Mouse (Mus musculus): ENCODE data around the gene Cryba4. TPM values are rescaled to one million over a fixed set of nuclear protein-coding genes. Genes with fewer than 3 reads are reported as not detected.
A peak's percentile ranks its signal among the peaks of the same experiment; 100 is the strongest.

The Cryba4 gene
- total and polyA plus RNA-seq, 2 experiments = 0.17 to 0.37 TPM

DNA sequence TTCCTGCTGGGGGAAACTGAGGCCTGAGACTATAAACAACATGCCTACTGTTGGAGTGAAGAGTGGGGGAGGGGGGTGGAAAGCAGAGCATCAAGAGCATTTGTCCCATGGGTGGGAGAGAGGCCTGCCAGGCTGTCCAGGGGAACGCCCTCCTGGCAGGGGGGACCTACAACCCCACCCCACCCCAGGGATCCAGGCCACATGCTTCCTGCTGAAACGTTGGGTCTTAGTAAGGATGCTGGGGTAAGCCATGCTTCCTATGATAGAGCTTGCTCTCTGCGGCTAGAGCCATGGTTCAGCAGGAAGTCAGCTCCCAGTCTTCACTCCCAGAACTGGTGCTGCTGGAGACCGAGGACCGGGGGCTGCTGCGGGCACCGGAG is 31.9 kb upstream of the Cryba4 start:
- no peaks in the 10 kb centered on the region for H3K36me3 ChIP-seq (ENCODE audit: control insufficient read depth, insufficient read depth, low read length)
- H3K9ac ChIP-seq (ENCODE audit: low read depth, low read length) = no peak overlapping the region
- DNase-seq (ENCODE audit: extremely low read depth, low read depth, low spot score) = no peak
- H3K27ac ChIP-seq (replicated peaks; ENCODE audit: insufficient read depth, low read depth, low read length) = peak overlapping the region; percentile 61
- 71% methylated on average over 7 of the region's 7 CpGs for WGBS
- H3K27me3 ChIP-seq (ENCODE audit: control insufficient read depth, insufficient read depth, low read length) = no peaks in the 10 kb centered on the region
- H3K4me3 ChIP-seq (ENCODE audit: insufficient read depth, low read depth, low read length) = no peak overlapping the region
- no peak for TF ChIP-seq CTCF (IDR thresholded peaks at IDR 0.05; ENCODE audit: low read depth, low read length)
- no peak for TF ChIP-seq POLR2A (IDR thresholded peaks at IDR 0.05; ENCODE audit: extremely low read depth, insufficient read depth, low read length)
- H3K4me1 ChIP-seq (ENCODE audit: control insufficient read depth, insufficient read depth, low read length) = peaks cover 35% of the 10 kb centered on the region
- H3K79me2 ChIP-seq (ENCODE audit: control insufficient read depth, insufficient read depth, low read length) = peaks cover 46% of the 10 kb centered on the region; the same call in 1 of the 2 replicates

DNA sequence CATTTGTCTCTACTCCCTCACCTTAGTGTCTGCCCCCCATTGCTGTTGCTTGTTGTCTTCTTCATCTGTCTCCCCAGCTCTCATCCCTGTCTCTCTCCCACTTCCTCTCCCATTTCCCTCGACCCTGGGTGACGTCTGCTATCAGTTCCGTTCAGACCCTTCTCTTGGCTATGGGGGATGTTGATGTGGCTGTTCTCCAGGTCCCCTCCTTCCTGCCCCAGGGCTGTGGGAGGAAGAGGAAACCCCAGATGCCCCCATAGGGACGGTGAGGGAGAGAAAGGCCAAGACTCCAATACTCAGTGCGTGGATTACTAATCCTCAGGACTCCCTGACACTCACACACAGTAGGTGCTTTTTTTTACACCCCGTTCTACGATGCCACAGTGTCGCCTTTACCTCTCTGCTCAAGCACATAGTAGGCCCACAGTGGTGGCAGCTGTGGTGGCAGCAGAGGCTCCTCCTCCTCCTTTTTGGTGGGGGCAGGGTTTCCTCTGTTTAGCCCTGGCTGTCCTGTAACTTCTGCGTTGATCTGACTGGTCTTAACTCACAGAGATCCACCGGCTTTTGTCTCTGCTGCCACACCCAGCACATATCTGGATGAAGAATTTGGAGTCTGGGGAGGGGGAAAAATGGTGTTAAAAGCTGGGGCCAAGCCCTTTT is 31.4 kb upstream of the Cryba4 start:
- H3K36me3 ChIP-seq (ENCODE audit: control insufficient read depth, insufficient read depth, low read length) = no peaks in the 10 kb centered on the region
- peaks cover 39% of the 10 kb centered on the region for H3K4me1 ChIP-seq (ENCODE audit: control insufficient read depth, insufficient read depth, low read length)
- no peaks in the 10 kb centered on the region for H3K27me3 ChIP-seq (ENCODE audit: control insufficient read depth, insufficient read depth, low read length)
- no peak for TF ChIP-seq POLR2A (IDR thresholded peaks at IDR 0.05; ENCODE audit: extremely low read depth, insufficient read depth, low read length)
- TF ChIP-seq CTCF (IDR thresholded peaks at IDR 0.05; ENCODE audit: low read depth, low read length) = no peak
- no peak overlapping the region for H3K9ac ChIP-seq (ENCODE audit: low read depth, low read length)
- H3K4me3 ChIP-seq (ENCODE audit: insufficient read depth, low read depth, low read length) = no peak overlapping the region
- WGBS = 63% methylated on average over 10 of the region's 10 CpGs
- H3K27ac ChIP-seq (replicated peaks; ENCODE audit: insufficient read depth, low read depth, low read length) = peak overlapping the region; percentile 61
- H3K79me2 ChIP-seq (ENCODE audit: control insufficient read depth, insufficient read depth, low read length) = peaks cover 46% of the 10 kb centered on the region; the same call in 1 of the 2 replicates
- peak; percentile 29 for DNase-seq (ENCODE audit: extremely low read depth, low read depth, low spot score)

DNA sequence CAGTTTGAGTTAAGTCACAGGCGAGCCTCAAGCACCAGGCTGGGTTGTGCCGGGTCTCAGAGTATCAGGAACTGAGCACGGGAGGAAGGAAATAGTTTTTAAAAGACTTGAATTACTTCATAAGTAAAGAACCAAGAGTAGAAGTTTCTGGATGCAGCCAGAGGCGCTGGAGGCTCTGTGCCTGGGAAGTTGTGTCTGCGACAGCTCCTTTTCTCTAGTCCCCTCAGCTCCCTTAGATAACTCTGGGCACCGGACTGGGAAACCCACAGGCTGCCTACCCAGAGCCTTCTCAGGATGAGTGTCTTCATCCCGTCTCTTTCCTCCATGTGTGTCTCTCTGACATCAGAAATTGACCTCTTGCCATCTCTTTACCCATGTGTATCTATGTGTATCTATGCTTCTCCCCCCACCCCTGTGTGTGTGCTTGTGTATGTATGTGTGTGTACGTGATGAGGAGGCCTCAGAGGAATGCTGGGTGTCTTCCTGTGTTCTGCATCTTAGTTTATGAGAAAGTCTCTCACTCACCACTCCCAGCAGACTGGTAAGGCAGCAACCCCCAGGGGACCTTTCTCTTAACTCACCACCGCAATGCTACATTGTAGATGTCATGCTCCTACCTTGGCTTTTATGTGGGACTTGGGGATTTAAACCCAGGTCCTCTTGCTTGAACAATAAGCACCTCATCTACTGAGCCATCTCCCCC is 30.6 kb upstream of the Cryba4 start:
- WGBS = 59% methylated on average over 9 of the region's 9 CpGs
- peaks cover 47% of the 10 kb centered on the region; the same call in 1 of the 2 replicates for H3K79me2 ChIP-seq (ENCODE audit: control insufficient read depth, insufficient read depth, low read length)
- no peak overlapping the region for H3K4me3 ChIP-seq (ENCODE audit: insufficient read depth, low read depth, low read length)
- no peak overlapping the region for H3K9ac ChIP-seq (ENCODE audit: low read depth, low read length)
- H3K36me3 ChIP-seq (ENCODE audit: control insufficient read depth, insufficient read depth, low read length) = no peaks in the 10 kb centered on the region
- H3K27ac ChIP-seq (replicated peaks; ENCODE audit: insufficient read depth, low read depth, low read length) = peak overlapping the region; percentile 57
- DNase-seq (ENCODE audit: extremely low read depth, low read depth, low spot score) = no peak
- H3K4me1 ChIP-seq (ENCODE audit: control insufficient read depth, insufficient read depth, low read length) = peaks cover 44% of the 10 kb centered on the region
- H3K27me3 ChIP-seq (ENCODE audit: control insufficient read depth, insufficient read depth, low read length) = no peaks in the 10 kb centered on the region
- no peak for TF ChIP-seq POLR2A (IDR thresholded peaks at IDR 0.05; ENCODE audit: extremely low read depth, insufficient read depth, low read length)
- no peak for TF ChIP-seq CTCF (IDR thresholded peaks at IDR 0.05; ENCODE audit: low read depth, low read length)

DNA sequence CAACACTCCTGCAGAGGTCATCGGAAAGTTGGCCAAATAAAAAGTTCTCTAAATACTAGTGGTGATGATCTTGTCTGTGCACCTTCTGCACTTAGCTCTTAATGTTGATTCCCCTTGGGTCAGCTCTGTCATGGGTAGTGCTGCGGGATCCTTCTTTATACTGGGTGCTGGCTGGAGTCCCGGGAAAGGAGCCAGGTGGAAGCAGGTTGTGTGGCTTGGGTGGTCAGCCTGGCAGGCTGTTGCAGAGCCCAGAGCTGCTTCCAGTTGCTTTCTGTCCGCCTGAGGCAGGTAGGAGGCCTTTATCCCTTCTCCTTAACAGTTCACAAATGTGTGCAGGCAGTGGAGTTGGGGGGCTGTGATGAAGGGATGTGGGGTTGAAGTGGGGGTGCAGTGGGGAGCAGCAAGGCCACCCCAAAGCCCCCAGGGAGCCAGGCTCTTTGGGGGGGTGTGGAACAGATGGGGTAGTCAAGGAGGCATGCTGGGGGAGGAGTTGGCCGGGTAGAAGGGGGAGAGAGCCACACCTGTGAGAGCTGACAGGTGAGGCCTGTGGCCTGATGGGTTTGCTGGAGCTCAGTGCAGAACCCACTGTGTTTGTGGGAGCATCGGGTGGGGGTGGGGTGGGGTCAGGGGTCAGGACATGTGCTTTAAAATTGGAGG is 29.9 kb upstream of the Cryba4 start:
- Histone ChIP-seq H3K4me1 (ENCODE audit: control insufficient read depth, insufficient read depth, low read length) (peaks cover 39% of the 10 kb centered on the region), H3K79me2 (ENCODE audit: control insufficient read depth, insufficient read depth, low read length) (peaks cover 43% of the 10 kb centered on the region; the same call in 1 of the 2 replicates), H3K27ac (replicated peaks; ENCODE audit: insufficient read depth, low read depth, low read length) (peak overlapping the region; percentile 15), H3K27me3 (ENCODE audit: control insufficient read depth, insufficient read depth, low read length) (no peaks in the 10 kb centered on the region), H3K36me3 (ENCODE audit: control insufficient read depth, insufficient read depth, low read length) (no peaks in the 10 kb centered on the region), H3K4me3 (ENCODE audit: insufficient read depth, low read depth, low read length) (no peak overlapping the region), H3K9ac (ENCODE audit: low read depth, low read length) (peak overlapping the region; percentile 39; the same call in 1 of the 2 replicates)
- 30% methylated on average over 6 of the region's 6 CpGs for WGBS
- TF ChIP-seq CTCF (IDR thresholded peaks at IDR 0.05; ENCODE audit: low read depth, low read length) (no peak), POLR2A (IDR thresholded peaks at IDR 0.05; ENCODE audit: extremely low read depth, insufficient read depth, low read length) (no peak)
- DNase-seq (ENCODE audit: extremely low read depth, low read depth, low spot score) = no peak

DNA sequence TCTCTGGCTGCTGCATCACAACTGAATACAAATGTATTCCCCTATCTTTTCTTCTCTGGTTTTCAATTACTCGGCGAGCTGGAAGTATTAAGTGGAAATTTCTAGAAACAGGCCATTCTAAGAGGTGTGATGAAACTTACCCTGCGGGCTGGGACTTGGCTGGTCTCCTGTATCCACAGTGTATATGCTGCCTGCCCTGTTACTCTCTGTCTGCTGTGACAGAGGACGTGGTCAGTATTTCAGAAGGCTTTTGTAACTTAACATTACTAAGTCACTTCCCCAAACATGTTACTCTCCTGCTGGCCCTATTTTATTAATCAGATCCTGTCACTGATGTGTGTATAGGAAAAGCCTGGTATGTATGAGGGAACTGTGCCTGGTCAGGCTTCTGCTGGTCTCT is 29.4 kb upstream of the Cryba4 start:
- peaks cover 34% of the 10 kb centered on the region for H3K4me1 ChIP-seq (ENCODE audit: control insufficient read depth, insufficient read depth, low read length)
- TF ChIP-seq POLR2A (IDR thresholded peaks at IDR 0.05; ENCODE audit: extremely low read depth, insufficient read depth, low read length) = no peak
- TF ChIP-seq CTCF (IDR thresholded peaks at IDR 0.05; ENCODE audit: low read depth, low read length) = no peak
- peak overlapping the region; percentile 39; the same call in 1 of the 2 replicates for H3K9ac ChIP-seq (ENCODE audit: low read depth, low read length)
- H3K27ac ChIP-seq (replicated peaks; ENCODE audit: insufficient read depth, low read depth, low read length) = peak overlapping the region; percentile 55
- no peaks in the 10 kb centered on the region for H3K27me3 ChIP-seq (ENCODE audit: control insufficient read depth, insufficient read depth, low read length)
- DNase-seq (ENCODE audit: extremely low read depth, low read depth, low spot score) = peak; percentile 75
- no peaks in the 10 kb centered on the region for H3K36me3 ChIP-seq (ENCODE audit: control insufficient read depth, insufficient read depth, low read length)
- no peak overlapping the region for H3K4me3 ChIP-seq (ENCODE audit: insufficient read depth, low read depth, low read length)
- WGBS = 10% methylated on average over 4 of the region's 4 CpGs
- peaks cover 47% of the 10 kb centered on the region; the same call in 1 of the 2 replicates for H3K79me2 ChIP-seq (ENCODE audit: control insufficient read depth, insufficient read depth, low read length)
